Mouse (Mus musculus): ENCODE results near the gene Cog2.

Gene Cog2

GRCm38 (mm10) chr8:124567126-124567525, 46.6 kb downstream of the Cog2 start:
- no peak for DNase-seq (ENCODE audit: extremely low read depth, insufficient read length, low spot score)

- no peak for DNase-seq (ENCODE audit: extremely low read depth, insufficient read length, low spot score)
Observed at GRCm38 (mm10) chr8:124567584-124567983, 47.0 kb downstream of the Cog2 start.

- no peak for DNase-seq (ENCODE audit: extremely low read depth, insufficient read length, low spot score)
Observed at GRCm38 (mm10) chr8:124569100-124569499, 48.5 kb downstream of the Cog2 start.

GRCm38 (mm10) chr8:124569593-124569992, 49.0 kb downstream of the Cog2 start, which contains the start of gene Agt:
Gene Agt (minus strand): TSS chr8:124569706.
- DNase-seq (ENCODE audit: extremely low read depth, insufficient read length, low spot score) = no peak

- no peak for DNase-seq (ENCODE audit: extremely low read depth, insufficient read length, low spot score)
Observed at GRCm38 (mm10) chr8:124571732-124572429, 51.3 kb downstream of the Cog2 start.

- DNase-seq (ENCODE audit: extremely low read depth, insufficient read length, low spot score) = no peak
Observed at GRCm38 (mm10) chr8:124572430-124572775, 51.8 kb downstream of the Cog2 start.

- DNase-seq (ENCODE audit: extremely low read depth, insufficient read length, low spot score) = peak; percentile 62
Observed at GRCm38 (mm10) chr8:124573552-124574340, 53.2 kb downstream of the Cog2 start.

GRCm38 (mm10) chr8:124575811-124576210, 55.2 kb downstream of the Cog2 start, which contains the start of gene Capn9:
Gene Capn9 (plus strand): TSS chr8:124576111.
- no peak for DNase-seq (ENCODE audit: extremely low read depth, insufficient read length, low spot score)

- no peak for DNase-seq (ENCODE audit: extremely low read depth, insufficient read length, low spot score)
Observed at GRCm38 (mm10) chr8:124576751-124577150, 56.2 kb downstream of the Cog2 start.

- no peak for DNase-seq (ENCODE audit: extremely low read depth, insufficient read length, low spot score)
Observed at GRCm38 (mm10) chr8:124585718-124586425, 65.3 kb downstream of the Cog2 start.

GRCm38 (mm10) chr8:124586556-124586955, 66.0 kb downstream of the Cog2 start:
- no peak for DNase-seq (ENCODE audit: extremely low read depth, insufficient read length, low spot score)

- DNase-seq (ENCODE audit: extremely low read depth, insufficient read length, low spot score) = no peak
Observed at GRCm38 (mm10) chr8:124589393-124589792, 68.8 kb downstream of the Cog2 start.
